Mouse (Mus musculus) midbrain, embryonic 16.5 days (tissue): ENCODE data around the gene Setd2. TPM values are rescaled to one million over a fixed set of nuclear protein-coding genes. Genes with fewer than 3 reads are reported as not detected.

ENCODE experiments used
- ATAC-seq: fragments of 200-750 bp; cut with Nextera tagmentation; 2 replicates; pipeline ENCODE4 v1.8.0; 2017; ENCODE audit warnings: moderate TSS enrichment
- H3K27ac ChIP-seq: fragments of 300-500 bp; sonication (generic); 2 replicates; pipeline ENCODE4 v1.5.1; 2014; ENCODE audit warnings: mild to moderate bottlenecking, low read length, mixed read lengths
- H3K27me3 ChIP-seq: fragments of 300-500 bp; sonication (generic); 2 replicates; pipeline ENCODE4 v1.6.1; 2014; ENCODE audit warnings: low read depth, low read length, mixed read lengths; ENCODE audit not compliant: control insufficient read depth, insufficient read depth
- H3K36me3 ChIP-seq: fragments of 300-500 bp; sonication (generic); 2 replicates; pipeline ENCODE4 v1.6.1; 2014; ENCODE audit warnings: mild to moderate bottlenecking, low read length, moderate library complexity, mixed read lengths; ENCODE audit not compliant: control insufficient read depth, insufficient read depth
- H3K4me1 ChIP-seq: fragments of 300-500 bp; sonication (generic); 2 replicates; pipeline ENCODE4 v1.6.1; 2014; ENCODE audit warnings: mild to moderate bottlenecking, low read length, mixed read lengths; ENCODE audit not compliant: control insufficient read depth, insufficient read depth
- H3K4me2 ChIP-seq: fragments of 300-500 bp; sonication (generic); 2 replicates; pipeline ENCODE4 v1.6.1; 2014; ENCODE audit warnings: mild to moderate bottlenecking, low read length, mixed read lengths
- H3K4me3 ChIP-seq: fragments of 300-500 bp; sonication (generic); 2 replicates; pipeline ENCODE4 v1.5.1; 2014; ENCODE audit warnings: low read depth, mild to moderate bottlenecking, low read length, moderate library complexity, mixed read lengths
- H3K9ac ChIP-seq: fragments of 300-500 bp; sonication (generic); 2 replicates; pipeline ENCODE4 v1.6.1; 2014; ENCODE audit warnings: low read depth, low read length, mixed read lengths
- H3K9me3 ChIP-seq: fragments of 300-500 bp; sonication (generic); replicated peaks from 2 replicates; pipeline ENCODE4 v1.6.1; 2014; ENCODE audit warnings: mild to moderate bottlenecking, low read length, mixed read lengths; ENCODE audit not compliant: control insufficient read depth, poor library complexity, severe bottlenecking
- WGBS: fragments of 180-500 bp; shearing (Covaris S2); extraction: QIAGEN DNeasy Blood & Tissue Kit; methylation state at CpG from one replicate; pipeline ENCODE4 v1.1.7; 2014; 5-methylcytosine and 5-hydroxymethylcytosine counted together
- polyA plus RNA-seq: library from polyadenylated mRNA; unstranded; fragments of >200 nt; fragmentation: Nextera tagmentation; extraction: Ambion mirVana; gene quantifications from 2 replicates; pipeline ENCODE4 v1.2.1, GENCODE M21; 2015

Gene Setd2
- polyA plus RNA-seq, 1 experiment from 2014 or later = 32.6 TPM

DNA sequence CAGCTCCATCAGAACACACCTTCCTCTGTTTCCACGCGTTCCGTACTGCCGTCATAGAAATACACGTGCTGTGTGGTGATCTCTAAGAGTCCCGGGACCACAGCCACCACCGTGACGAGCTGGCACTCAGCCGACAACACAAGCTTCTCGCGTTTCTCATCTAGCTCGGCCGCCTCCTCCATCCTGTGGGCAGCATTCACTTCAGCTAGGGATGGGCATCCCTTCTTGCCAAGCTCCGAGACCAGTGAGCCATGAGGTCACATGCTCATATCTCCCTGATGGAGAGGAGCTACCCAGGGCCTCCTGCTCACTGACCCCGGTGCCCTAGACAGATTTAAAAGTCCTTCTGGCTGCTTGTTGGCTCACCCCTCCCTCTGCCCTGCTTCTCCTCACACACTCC lies 97.8 kb downstream of the Setd2 start:
- Histone ChIP-seq H3K27me3 (no peaks in the 10 kb centered on the region; the same call in 1 of the 2 replicates), H3K9me3 (no peaks in the 10 kb centered on the region), H3K9ac (no peak overlapping the region), H3K27ac (no peak overlapping the region), H3K4me3 (no peak overlapping the region), H3K4me1 (peaks cover 7% of the 10 kb centered on the region; the same call in 1 of the 2 replicates), H3K4me2 (no peak overlapping the region), H3K36me3 (peaks cover 14% of the 10 kb centered on the region; the same call in 1 of the 2 replicates)
- ATAC-seq = no peak
- WGBS = 91% methylated on average over 15 of the region's 15 CpGs

DNA sequence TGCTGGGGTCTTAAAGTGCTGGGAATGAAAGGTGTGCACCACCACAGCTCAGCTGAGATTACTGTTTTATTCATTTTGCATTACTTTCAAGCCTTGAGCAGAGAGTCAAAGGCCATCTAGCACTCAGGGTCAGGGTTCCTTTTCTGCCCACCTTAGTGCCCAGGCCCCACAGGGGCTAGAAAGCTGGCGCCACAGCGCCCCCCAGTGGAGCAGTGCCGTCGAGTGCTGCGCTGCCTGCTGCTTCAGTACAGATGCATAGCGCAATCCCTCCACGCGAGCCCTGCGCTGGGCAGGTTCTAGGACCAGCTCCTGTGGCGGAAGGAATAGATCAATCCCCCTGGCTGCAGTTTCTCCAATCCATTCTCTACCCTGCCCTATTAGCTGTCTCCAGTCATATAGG lies 98.8 kb downstream of the Setd2 start:
- peaks cover 2% of the 10 kb centered on the region for H3K27me3 ChIP-seq
- H3K4me3 ChIP-seq = peak overlapping the region; percentile 23
- 0 out of 2 replicates have a peak, but pooled peaks have one; percentile 27 for ATAC-seq
- peak overlapping the region; percentile 34; the same call in 1 of the 2 replicates for H3K9ac ChIP-seq
- H3K36me3 ChIP-seq = peaks cover 14% of the 10 kb centered on the region; the same call in 1 of the 2 replicates
- no peaks in the 10 kb centered on the region for H3K9me3 ChIP-seq
- peaks cover 3% of the 10 kb centered on the region; the same call in 1 of the 2 replicates for H3K4me1 ChIP-seq
- no peak overlapping the region for H3K27ac ChIP-seq
- 9% methylated on average over 10 of the region's 10 CpGs for WGBS
- peak overlapping the region; percentile 52 for H3K4me2 ChIP-seq

DNA sequence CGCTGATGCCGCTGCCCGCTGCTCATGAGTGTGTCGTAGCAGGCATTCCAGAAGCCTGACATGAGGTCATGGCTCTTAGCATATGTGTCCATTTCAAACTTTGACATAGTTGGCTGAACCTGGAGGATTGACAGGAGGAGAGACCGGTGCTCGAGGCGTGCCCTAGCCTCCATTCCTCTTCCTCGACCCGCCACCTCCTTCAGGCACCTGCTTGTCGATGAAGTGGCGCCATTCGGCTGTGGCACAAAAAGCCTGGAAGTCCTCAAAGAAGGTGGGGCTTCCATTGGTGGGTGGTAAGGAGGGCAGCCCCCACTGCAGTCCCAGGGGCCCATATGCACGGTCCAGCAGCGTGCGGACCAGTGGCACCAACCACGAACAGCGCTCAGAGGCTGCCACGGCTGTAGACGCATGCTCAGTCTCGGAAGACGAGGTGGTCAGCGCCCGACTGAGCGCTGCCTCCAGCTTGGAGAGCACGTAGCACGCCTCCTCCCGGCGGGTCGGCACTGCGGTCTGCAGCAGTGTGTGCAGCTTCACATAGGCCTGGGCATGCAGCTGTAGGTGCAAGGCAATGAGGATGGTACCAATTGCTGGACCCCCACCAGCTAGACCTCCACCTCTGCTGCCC lies 99.4 kb downstream of the Setd2 start:
- WGBS = 16% methylated on average over 30 of the region's 30 CpGs
- peaks cover 2% of the 10 kb centered on the region for H3K27me3 ChIP-seq
- H3K36me3 ChIP-seq = peaks cover 14% of the 10 kb centered on the region; the same call in 1 of the 2 replicates
- peak; percentile 57 for ATAC-seq
- no peaks in the 10 kb centered on the region for H3K9me3 ChIP-seq
- H3K27ac ChIP-seq = no peak overlapping the region
- H3K9ac ChIP-seq = peak overlapping the region; percentile 54; the same call in 1 of the 2 replicates
- H3K4me3 ChIP-seq = peak overlapping the region; percentile 23
- peak overlapping the region; percentile 52 for H3K4me2 ChIP-seq
- H3K4me1 ChIP-seq = peaks cover 3% of the 10 kb centered on the region; the same call in 1 of the 2 replicates

DNA sequence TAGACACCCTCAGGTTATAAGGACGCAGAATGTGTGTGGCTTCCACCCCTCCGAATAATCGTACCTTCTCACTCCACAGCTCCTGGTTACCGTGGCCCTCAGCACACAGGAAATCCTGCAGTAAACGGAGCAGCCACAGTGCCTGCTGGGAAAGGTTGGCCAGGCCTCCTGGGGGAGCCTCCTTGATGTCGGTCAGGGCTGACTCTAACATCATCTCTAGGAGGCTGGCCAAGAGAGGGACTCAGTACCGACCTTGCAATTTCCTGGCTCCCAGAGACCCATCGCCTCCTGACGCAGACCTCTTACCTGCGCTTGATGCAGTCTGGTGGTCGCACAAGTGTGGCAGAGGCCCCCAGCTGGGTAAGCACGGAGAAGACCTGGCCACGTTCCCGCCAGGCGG lies 100.3 kb downstream of the Setd2 start:
- Histone ChIP-seq H3K27ac (no peak overlapping the region), H3K9ac (no peak overlapping the region), H3K4me3 (no peak overlapping the region), H3K36me3 (peaks cover 12% of the 10 kb centered on the region; the same call in 1 of the 2 replicates), H3K27me3 (peaks cover 2% of the 10 kb centered on the region), H3K4me1 (peaks cover 3% of the 10 kb centered on the region; the same call in 1 of the 2 replicates), H3K9me3 (no peaks in the 10 kb centered on the region), H3K4me2 (no peak overlapping the region)
- no peak for ATAC-seq
- 82% methylated on average over 15 of the region's 15 CpGs for WGBS

DNA sequence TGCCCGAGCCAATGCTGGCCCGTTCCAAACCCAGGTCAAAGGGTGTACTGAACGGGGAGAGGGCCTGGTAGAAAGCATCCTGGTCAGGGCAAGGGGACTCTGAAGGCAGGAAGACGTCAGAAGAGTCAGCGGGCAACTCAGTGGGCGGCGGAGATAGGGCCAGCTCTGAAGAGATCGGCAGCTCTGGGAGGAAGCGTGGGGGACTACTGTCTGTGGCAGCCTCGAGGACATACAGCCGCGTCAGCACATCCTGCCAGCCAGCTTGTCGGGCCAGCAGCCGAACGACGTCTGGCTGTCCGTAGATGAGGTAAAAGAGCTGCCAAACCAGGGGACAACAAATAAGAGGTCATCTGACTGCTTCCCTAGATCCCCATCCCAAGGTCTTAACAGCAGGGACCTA lies 101.5 kb downstream of the Setd2 start:
- peaks cover 9% of the 10 kb centered on the region; the same call in 1 of the 2 replicates for H3K36me3 ChIP-seq
- no peak overlapping the region for H3K9ac ChIP-seq
- H3K4me1 ChIP-seq = peaks cover 3% of the 10 kb centered on the region; the same call in 1 of the 2 replicates
- WGBS = 77% methylated on average over 17 of the region's 17 CpGs
- peaks cover 2% of the 10 kb centered on the region for H3K27me3 ChIP-seq
- no peak overlapping the region for H3K4me2 ChIP-seq
- no peak overlapping the region for H3K4me3 ChIP-seq
- no peaks in the 10 kb centered on the region for H3K9me3 ChIP-seq
- ATAC-seq = no peak
- H3K27ac ChIP-seq = no peak overlapping the region

DNA sequence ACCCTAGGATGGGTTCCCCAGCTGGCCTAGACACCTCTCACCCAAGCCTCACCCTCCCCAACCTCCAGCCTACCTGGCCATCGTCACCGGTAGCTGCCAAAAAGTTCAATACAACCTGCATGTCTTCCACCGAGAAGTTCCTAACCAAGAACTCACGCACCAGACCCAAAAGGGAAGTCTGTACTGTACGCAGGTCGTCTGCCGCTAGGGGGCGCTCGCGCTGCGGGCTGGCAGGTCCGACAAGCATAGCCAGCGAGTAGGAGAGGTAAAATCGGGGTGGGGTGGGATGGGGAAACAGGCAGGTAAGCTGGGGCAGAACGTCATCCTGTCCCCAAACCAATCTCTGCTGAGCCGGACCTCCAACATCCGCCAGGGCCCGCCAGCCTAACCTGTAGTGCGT lies 102.8 kb downstream of the Setd2 start:
- ATAC-seq = no peak
- WGBS = 6% methylated on average over 19 of the region's 19 CpGs
- no peak overlapping the region for H3K27ac ChIP-seq

DNA sequence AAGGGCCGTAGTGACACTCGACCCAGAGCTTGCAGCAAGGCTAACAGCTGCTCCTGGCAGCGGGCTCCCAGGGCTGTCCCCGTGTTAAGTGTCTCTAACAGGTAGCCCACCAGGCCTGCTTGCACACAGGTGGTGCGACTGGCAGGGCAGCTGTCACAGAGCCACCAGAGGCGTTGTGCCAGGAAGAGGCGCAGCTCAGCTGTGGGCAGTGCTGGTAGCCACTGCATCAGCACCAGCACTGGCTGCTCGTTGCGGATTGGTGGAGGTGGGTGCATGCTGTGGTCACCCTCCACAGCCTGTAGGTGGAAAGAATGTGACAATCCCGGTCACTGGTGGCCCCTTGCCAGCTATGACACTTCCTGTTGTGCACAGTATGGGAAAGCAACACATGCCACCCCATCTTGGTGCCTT lies 106.2 kb downstream of the Setd2 start:
- Histone ChIP-seq H3K9ac (no peak overlapping the region), H3K4me1 (no peaks in the 10 kb centered on the region), H3K27me3 (peaks cover 2% of the 10 kb centered on the region), H3K4me2 (no peak overlapping the region), H3K27ac (no peak overlapping the region), H3K9me3 (no peaks in the 10 kb centered on the region), H3K4me3 (no peak overlapping the region), H3K36me3 (peaks cover 1% of the 10 kb centered on the region; the same call in 1 of the 2 replicates)
- ATAC-seq = no peak
- 84% methylated on average over 10 of the region's 10 CpGs for WGBS

More for the DNA sequence above, 102.8 kb downstream of the Setd2 start:
- peaks cover 2% of the 10 kb centered on the region for H3K27me3 ChIP-seq
- peaks cover 3% of the 10 kb centered on the region; the same call in 1 of the 2 replicates for H3K4me1 ChIP-seq
- no peak overlapping the region for H3K4me3 ChIP-seq
- no peaks in the 10 kb centered on the region for H3K9me3 ChIP-seq
- H3K9ac ChIP-seq = no peak overlapping the region
- H3K4me2 ChIP-seq = no peak overlapping the region
- H3K36me3 ChIP-seq = peaks cover 4% of the 10 kb centered on the region; the same call in 1 of the 2 replicates

DNA sequence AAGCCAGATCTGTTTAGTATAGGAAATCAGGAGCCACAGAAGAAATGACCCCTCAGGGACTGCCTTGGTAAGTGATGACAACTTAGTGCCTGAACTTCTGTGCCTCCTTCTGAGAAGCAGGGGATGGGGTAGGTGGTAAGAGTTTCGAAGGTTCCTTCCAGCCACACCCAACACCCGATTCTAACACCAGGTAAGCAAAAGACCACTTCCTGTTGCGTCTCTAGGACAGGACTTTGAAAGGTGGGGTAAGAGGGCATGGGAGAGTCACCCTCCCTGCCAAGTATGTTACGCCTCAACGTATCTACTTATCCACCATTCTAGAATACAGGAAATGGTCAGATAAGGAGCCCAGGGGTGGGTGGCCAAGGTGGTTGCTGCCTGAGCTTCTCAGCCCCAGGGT lies 108.6 kb downstream of the Setd2 start:
- no peak overlapping the region for H3K9ac ChIP-seq
- no peak overlapping the region for H3K4me3 ChIP-seq
- no peak overlapping the region for H3K27ac ChIP-seq
- no peak overlapping the region for H3K4me2 ChIP-seq
- no peaks in the 10 kb centered on the region for H3K9me3 ChIP-seq
- no peaks in the 10 kb centered on the region; the same call in 1 of the 2 replicates for H3K36me3 ChIP-seq
- no peaks in the 10 kb centered on the region for H3K4me1 ChIP-seq
- no peaks in the 10 kb centered on the region for H3K27me3 ChIP-seq
- no peak for ATAC-seq
- 91% methylated on average over 5 of the region's 5 CpGs for WGBS

DNA sequence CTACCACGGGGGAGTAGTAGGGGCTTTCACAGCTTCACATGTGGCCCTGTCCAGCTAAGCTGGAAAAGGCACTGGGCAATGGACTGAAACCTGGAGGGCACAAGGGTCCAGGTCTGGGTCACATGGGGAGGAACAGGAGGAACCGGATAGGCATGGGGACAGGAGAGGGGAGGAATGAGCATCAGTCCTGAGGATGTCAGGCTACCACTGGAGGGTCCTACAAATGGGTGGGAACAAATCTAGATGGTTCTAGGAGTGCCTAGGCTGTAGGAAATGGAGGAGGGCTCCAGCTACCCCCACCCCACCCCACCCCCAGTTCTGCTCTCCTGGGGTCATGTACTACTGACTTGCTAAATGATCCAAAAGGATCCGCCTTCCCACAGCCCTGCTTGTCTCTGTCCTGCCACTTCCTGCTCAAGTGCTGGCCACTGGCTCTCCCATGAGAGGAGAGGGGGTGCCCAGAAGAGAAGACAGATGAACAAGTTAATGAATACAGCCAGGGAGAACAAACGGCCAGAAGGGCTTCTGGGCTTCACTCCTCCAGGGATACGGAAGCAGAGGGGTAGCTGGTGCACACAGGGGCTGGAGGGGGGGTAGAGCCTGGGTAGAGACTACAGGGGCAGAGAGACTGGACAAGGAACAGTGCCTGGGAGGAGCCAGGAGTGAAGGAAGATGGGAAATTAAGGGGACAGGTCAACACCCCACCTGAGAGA lies 110.6 kb downstream of the Setd2 start:
- H3K27ac ChIP-seq = no peak overlapping the region
- H3K9me3 ChIP-seq = no peaks in the 10 kb centered on the region
- H3K9ac ChIP-seq = no peak overlapping the region
- no peaks in the 10 kb centered on the region for H3K27me3 ChIP-seq
- H3K36me3 ChIP-seq = no peaks in the 10 kb centered on the region; the same call in 1 of the 2 replicates
- no peak overlapping the region for H3K4me3 ChIP-seq
- 61% methylated on average over 5 of the region's 5 CpGs for WGBS
- H3K4me1 ChIP-seq = no peaks in the 10 kb centered on the region
- no peak overlapping the region for H3K4me2 ChIP-seq
- ATAC-seq = no peak
